Mouse (Mus musculus) B cell, adult 2 months (primary cell): Measurements from ENCODE around the gene Gm1113.

Experiments
- DNase-seq, 2 experiments: peaks; one replicate each; pipeline ENCODE4 v3.0.0; 2022

Gene Gm1113

GRCm38 (mm10) chr9:35518169-35518568 lies at the start of gene Gm1113:
Gene Gm1113 (minus strand): TSS chr9:35518269.
- no peak for DNase-seq

DNA sequence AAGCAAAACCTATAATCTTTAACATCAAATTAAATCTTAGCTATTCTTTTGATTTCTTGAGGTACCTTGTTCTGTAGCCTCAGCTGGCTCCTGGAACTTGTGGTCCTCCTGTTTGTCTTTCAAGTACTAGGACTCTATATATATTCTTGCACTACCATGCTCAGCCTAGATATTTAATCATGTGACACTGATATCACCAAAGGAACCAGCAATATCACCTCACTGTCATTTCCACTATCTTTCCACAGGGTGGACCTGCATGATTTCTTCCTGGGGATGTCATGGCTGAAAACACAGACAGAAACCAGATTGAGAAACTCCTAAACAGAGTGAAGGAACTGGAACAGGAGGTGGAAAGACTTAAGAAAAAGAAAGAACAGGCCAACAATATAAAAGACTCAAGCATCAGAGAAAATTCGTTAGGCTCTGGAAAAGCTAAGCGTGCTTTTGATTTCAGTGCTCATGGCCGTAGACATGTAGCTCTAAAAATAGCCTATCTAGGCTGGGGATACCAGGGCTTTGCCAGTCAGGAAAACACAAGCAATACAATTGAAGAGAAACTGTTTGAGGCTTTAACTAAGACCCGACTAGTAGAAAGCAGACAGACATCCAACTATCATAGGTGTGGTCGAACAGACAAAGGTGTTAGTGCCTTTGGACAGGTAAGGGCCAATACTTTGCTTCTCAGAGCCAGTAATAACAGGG lies 46.6 kb upstream of the Gm1113 start:
- DNase-seq: no peak

- no peak for DNase-seq
These were observed 43.5 kb upstream of the Gm1113 start for GRCm38 (mm10) chr9:35561583-35561982.

DNA sequence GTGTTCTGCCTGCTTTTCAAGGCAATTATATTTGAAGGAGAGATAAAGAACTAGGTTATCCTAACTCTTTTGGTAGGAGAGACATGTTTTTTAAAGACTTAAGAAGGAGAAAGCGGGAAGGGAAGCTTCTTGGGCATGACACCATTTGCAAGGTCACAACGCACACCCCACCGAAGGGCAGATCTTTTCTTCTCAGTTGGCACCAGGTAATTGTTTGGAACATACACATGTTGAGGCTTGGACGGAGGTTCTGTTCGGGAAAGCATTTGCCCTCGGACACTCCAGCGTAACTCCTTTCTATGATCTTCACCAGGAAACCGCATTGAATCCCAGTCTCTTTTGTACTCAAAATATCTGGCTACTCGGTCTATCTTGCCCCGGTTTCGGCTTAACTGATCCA lies 43.0 kb upstream of the Gm1113 start:
- no peak for DNase-seq

DNA sequence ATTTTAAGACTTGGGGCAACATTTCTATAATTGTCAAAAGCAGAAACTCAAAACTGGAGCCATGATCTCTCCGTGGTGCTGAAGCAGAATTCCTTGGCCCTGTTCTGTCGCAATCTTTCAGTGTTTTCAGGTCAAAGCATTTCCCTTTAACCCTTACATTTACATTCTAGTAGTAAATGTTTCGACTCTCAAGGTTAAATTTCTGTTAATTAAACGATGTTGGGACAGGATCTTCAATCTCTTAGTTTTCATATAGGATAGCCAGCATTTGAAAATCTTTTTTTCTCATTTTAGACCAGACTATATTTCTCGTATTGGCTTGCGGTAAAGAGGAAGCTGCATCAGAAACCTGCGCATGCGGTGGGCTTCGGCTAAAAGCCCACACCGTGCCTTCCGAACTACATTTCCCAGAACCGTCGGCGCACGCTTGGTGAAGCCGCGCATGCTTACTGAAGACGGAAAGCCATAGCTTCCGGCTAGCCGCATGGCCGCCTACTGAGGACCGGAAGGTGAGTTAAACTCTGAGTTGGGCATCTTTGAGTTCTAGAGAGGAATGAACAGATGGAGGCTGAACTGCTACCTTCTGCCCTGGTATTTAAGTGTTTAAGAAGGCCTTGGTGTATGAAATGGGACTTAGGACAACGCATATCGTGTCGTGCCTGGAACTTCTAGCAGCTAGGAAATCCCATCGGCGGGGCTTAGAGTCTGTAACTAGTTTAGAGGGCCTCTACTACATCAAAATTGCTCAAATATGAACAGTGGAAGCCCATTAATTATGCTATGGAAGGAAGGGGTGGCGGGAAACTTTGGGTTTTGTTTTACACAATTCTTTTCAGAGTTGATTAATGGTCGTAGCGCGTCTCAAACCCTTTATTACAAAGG lies 41.2 kb upstream of the Gm1113 start:
- DNase-seq: peak; percentile 78 to 80

DNA sequence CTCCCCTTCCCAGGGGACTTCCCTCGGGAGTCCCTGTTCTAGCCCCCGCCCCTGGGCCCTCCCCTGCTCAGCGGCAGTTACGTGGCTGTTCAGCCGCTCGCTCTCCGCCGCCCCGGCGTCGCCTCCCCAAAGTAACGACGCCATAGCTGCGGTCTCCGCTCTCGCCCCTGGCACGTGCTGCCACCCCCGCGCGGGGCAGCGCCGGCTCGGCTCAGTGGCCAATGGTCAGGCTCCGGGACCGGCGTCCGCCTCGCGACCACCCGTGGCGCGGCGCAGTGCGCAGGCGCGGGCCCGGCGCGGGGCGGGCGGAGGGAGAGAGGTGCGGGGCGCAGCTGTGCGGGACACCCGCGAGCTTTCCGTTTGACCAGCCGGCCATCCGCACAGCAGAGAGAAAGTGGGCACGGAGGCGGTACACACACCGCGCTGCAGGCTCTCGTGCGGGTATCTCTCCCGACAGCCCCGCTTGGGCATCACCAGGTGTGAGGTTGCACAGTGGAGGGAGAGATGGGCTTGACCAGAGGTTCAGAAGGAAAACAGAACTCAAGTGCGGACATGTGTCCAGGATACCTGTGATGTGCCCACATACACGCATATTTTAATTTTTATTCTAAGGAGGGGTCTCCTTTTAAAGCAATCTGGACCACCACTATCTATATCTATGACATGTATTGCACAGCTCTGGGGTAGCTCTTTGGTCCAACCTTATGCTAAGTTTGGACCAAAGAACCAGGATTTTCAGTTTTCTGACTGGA lies 40.4 kb upstream of the Gm1113 start, which contains the start of the genes Ddx25 and Pus3:
Ddx25 (minus strand) TSS at position 272 of the 752 bp plus-strand sequence.
Pus3 (plus strand) TSS at position 339 of the 752 bp plus-strand sequence.
- peak; percentile 32 to 38 for DNase-seq

GRCm38 (mm10) chr9:35556494-35557102 lies 38.5 kb upstream of the Gm1113 start:
- no peak for DNase-seq

GRCm38 (mm10) chr9:35548455-35548854 lies 30.4 kb upstream of the Gm1113 start:
- no peak for DNase-seq

DNA sequence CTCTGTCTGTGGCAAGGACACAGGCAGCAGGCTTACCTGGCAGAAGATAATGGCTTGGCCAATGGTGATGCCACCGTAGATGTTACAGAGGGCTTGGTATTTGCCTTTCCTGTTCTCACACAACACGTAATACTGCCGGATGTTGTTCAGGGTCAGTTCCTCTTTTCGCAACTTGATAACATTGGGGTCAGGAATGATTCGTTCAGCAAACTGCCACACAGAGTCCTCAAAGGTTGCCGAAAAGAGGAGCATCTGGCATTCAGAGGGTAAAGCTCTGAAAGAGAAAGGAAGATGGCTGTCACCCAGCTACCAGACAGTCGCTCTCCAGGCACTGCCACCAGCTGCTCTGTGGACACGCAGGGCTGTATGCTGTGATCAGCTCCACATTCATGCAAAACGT lies 28.7 kb upstream of the Gm1113 start:
- peak; percentile 77 to 81 for DNase-seq

DNA sequence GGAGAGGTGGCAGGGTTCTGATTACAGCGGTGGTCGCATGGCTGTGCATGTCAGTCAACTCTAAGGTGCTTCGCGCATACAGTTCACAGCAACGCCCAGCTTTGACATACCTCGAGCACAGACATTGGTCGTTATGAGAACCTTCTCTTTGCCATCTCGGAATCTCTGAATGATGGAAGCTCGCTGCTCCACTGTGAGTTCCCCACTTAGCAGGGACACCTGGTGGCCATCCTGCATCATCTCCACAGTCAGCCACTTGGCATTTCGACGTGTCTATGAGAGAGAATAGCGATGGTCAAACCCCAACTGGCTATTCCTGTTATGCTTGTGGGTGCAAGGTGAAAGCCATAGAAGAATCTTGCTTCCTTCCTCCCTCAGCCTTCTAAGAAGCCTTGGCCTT lies 27.6 kb upstream of the Gm1113 start:
- DNase-seq: no peak

DNA sequence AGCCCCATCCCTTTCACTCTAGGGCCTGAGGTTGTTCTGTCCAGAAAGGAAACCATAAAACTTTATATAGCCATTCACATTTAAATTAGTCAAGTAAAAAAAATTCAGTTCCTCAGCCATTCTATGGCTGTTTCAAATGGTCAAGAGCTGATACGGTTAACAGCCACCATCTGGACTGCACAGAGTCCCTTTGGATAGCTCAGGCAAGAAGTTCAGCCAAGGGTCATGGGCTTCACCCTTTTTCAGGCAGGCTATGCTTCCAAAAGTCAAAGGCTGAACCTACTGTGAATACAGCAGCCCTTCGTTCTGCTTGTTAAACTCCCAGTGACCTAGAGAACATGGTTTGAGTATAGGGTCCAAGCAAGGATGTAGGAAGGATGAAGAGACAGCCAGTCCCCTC lies 26.6 kb upstream of the Gm1113 start:
- DNase-seq: no peak

DNA sequence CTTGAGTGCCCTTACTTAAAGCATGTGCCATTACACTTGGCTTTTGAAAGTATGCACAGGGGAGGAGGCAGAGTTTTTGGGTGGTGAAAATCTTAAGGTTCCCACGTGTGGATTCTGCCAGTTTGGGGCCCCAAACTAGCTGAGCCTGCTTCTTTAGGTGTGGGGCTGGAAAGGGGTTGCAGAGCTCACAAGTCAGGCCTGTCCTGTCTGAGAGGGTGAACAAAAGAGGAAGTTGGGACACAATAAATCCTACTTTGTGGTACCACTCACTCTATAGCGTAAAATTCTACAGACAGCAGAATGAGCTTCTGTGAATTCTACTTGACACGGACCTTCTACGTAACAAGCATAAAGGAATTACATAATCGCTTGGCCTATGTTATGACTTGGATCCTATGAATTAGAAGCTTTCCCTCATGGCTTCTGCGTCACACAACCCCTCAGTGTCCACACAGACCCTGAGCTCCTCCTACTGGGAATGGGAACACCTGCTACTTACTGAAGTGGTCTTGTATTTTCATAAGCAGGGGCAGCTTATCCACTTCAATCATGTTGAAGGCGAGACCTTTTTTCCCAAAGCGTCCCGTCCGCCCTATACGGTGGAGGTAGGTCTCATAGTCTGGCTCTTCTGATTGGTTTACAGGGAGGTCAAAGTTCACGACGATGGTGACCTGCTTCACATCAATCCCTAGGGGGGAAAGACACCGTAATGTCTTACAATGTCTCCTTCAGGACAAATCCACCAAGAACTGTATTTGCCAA lies 25.2 kb upstream of the Gm1113 start:
- no peak for DNase-seq

- DNase-seq: no peak
These were observed 23.9 kb upstream of the Gm1113 start for GRCm38 (mm10) chr9:35541941-35542340.

- peak; percentile 91 to 93 for DNase-seq
These were observed 23.4 kb upstream of the Gm1113 start for GRCm38 (mm10) chr9:35541488-35541887.

DNA sequence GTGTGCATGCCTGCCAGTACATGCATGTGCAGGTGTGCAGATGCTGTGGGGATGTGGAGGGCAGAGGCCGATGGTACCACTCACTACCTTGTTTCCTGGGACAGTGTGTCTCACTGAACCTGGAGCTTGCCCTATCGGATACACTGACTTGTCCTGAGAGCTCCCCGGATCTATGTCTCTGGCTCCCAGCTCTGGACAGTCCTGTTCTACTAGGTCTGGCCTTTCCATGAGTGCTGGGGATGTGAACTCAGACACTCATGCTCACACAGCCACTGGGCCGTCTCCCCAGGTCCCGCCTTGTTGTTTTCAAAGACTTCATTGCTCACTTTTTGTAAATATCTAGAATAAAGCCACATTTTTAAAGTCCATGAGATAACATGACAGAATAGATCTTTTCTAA lies 23.0 kb upstream of the Gm1113 start:
- no peak for DNase-seq

DNA sequence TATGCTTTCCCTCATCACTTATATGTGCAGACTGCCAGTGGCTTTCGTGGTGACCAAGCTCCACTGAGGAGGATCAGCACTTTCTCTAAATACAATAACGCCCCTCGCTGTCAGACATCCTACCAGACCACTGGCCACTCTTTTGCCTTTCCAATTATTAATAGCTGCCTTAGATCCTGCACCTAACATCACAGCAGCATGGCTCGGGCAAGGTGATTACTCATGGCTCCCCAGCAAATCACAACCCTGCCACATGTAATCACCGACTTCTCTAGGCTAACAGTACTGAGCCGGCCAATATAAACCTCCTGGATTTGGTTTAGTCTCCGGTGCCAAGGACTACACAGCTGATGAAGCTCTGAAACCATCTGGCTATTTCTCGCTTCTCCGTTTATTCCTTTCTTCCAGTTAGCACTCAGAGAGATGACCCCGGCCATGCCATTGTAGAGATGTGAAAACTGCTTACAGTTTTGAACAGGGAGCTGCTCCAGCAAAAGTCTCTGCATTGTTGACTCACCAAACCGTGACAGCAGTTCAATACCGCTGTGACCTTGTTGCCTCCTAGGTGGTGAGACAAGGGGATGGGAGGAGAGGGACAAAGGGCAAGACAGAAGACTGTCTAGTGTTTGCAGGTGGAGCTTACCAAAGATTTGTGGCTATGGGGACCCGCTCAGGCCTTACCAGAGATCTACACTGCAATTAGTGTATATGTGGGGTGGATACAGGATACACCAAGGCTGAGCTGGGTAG lies 21.1 kb upstream of the Gm1113 start:
- DNase-seq: no peak

- no peak for DNase-seq
These were observed 17.8 kb upstream of the Gm1113 start for GRCm38 (mm10) chr9:35535876-35536275.

DNA sequence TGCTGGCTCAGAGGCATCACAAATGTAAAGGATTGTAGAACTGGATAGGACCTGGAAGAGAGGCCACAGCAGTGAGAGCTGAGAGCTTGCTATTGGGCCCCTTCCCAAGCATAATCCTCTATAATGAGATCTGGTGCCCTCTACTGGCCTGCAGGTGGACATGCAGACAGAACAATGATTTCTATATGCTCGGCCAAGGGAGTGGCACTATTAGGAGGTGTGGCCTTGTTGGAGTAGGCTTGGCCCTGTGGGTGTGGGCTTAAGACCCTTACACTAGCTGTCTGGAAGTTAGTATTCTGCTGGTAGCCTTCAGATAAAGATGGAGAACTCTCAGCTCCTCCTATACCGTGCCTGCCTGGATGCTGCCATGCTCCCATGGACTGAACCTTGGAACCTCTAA lies 17.0 kb upstream of the Gm1113 start:
- DNase-seq: peak; percentile 68 to 73

DNA sequence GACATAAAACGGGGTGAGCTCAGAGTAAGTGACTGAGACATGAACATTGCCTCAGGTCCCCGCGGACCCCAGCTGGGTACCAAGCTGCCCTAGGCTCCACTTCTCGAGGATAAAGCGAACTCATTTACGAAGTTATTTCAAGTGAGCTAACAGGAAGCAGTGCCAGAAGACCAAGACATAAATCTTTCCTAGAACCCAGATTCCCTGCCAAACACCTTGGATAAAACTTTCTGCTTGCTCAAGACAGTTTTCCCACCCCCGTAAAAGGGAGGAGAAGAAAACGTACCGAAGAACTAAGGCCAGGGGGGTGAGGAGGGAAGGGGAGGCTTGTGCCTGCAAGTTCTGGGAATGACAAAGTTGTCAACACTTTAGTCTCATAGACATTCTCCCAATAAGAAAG lies 15.2 kb upstream of the Gm1113 start:
- DNase-seq: no peak

DNA sequence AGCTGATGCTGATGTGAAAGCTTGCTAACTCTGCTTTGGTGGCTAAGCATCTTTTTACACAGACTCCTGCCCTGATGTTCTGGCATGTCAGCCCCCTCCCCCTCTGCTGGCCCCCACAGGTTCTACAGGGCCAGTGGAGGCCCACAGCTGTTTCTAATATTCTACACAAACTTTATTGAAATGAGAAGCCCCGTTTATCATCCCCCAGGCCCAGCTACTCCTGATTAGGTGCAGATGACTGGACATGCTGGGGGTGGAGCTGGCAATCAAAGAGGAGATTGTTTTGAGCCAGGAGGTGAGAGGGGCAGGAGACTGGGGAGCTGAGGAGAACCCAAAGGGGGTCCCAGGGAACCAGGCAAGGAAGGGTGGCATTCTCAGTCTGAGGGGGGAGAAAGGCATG lies 11.7 kb upstream of the Gm1113 start:
- DNase-seq: no peak

DNA sequence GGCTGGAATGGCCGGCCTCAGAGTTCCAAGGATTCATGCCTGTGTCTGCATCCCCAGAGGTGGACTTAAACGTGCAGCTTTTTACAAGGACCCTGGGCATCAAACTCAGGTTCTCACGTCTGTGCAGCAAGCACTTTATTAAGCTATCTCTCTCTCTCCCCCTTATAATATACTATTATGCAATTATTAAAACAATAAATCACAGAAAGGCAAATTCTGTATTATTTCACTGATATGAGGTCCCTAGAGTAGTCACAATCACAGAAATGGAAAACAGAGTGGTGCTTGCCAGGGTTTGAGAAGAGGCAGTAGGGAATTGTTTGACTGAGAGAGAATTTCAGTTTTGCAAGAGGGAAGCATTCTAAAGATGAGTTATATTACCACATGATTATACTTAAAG lies 11.1 kb upstream of the Gm1113 start:
- DNase-seq: no peak
